Mouse (Mus musculus): Measurements from ENCODE around the gene P2ry4. TPM values are rescaled to one million over a fixed set of nuclear protein-coding genes. Genes with fewer than 3 reads are reported as not detected.

Gene P2ry4
- polyA plus RNA-seq, 1 experiment from 2014 or later, result 0.38 TPM

DNA sequence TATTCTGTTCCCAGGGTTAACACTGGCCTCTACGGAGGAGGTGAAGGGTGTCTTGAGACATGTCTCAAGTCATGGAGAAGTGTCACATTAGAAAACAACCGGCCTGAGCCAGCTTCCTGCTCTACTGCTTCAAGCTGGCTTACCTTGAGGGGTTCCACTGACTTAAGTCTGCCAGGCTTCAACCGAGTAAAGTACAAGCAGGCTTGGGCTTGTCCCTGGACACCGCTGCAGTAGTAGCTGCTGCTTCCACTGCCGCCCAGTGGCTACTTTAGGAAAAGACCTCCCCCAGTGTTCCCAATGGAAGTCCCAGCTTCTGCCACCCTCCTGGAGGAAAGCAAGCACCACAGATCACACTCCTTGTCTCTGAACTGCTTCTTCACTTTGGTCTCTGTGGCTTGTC is 2.8 kb upstream of the P2ry4 start:
- 24% methylated on average over 5 of the region's 5 CpGs for WGBS (ENCODE audit: insufficient replicate concordance)
- peaks cover 13% of the 10 kb centered on the region; the same call in 1 of the 2 replicates for H3K27me3 ChIP-seq
- ATAC-seq (ENCODE audit: insufficient read depth), result no peak

DNA sequence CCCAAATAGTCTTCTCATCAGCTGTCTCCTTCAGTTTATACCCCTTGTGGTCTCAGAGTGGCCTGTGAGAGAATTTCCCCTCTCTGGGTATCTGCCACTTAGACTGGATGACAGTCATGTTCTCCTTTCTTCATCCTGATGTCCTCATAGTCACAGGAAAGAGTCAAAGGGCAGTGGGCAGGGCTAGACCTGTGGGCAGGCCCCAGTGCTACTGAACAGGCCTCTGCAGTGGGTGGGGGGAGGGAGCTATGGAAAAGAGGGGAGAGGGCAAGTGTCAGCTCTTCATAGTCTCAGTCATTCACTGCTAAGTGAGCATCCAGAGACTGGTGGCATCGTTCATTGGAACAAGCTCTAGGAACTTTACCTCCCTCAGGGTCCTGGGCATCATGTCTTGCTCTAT is 22.7 kb downstream of the P2ry4 start, which contains the start of gene Awat1:
Awat1 (plus strand) TSS at position 301 of the 400 bp plus-strand sequence.
- Histone ChIP-seq H3K4me1 (replicated peaks) (no peaks in the 10 kb centered on the region), H3K4me2 (no peak within 1 kb of the TSS), H3K9me3 (replicated peaks) (no peaks in the 10 kb centered on the region), H3K36me3 (replicated peaks) (no peaks in the 10 kb centered on the region), H3K9ac (no peak within 1 kb of the TSS), H3K27me3 (peaks cover 7% of the 10 kb centered on the region; the same call in 1 of the 2 replicates), H3K4me3 (replicated peaks) (no peak within 1 kb of the TSS), H3K27ac (replicated peaks) (no peak within 1 kb of the TSS)
- ATAC-seq (ENCODE audit: insufficient read depth), result no peak
- 38% methylated on average over 1 of the region's 1 CpGs for WGBS (ENCODE audit: insufficient replicate concordance)

More for the DNA sequence above, 2.8 kb upstream of the P2ry4 start:
- Histone ChIP-seq H3K9ac (no peak overlapping the region), H3K4me1 (replicated peaks) (no peaks in the 10 kb centered on the region), H3K4me3 (replicated peaks) (no peak overlapping the region), H3K9me3 (replicated peaks) (no peaks in the 10 kb centered on the region), H3K36me3 (replicated peaks) (no peaks in the 10 kb centered on the region), H3K4me2 (no peak overlapping the region), H3K27ac (replicated peaks) (no peak overlapping the region)

DNA sequence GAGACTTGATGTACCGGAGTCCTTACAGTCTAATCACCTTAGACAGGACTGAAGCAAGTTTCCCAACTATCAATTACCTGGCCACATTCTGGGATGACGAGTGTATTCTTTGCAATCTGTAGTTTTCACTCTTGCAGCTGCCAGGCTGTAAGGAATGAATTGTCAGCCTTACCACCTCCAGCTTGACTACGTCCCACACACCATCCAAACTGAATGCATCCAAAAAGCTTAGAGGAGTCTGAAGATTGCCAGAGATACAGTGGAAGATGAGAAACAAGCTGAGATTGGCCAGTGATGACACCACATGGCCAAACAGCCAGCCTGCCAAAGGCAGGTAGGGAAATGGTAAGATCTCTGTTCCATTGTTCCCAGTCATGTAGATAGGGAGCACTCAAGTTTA is 29.0 kb downstream of the P2ry4 start:
- no peaks in the 10 kb centered on the region for H3K27me3 ChIP-seq
- H3K27ac ChIP-seq (replicated peaks), result no peak overlapping the region
- no peaks in the 10 kb centered on the region for H3K36me3 ChIP-seq (replicated peaks)
- H3K9me3 ChIP-seq (replicated peaks), result no peaks in the 10 kb centered on the region
- H3K4me3 ChIP-seq (replicated peaks), result no peak overlapping the region
- no peak overlapping the region for H3K9ac ChIP-seq
- no peaks in the 10 kb centered on the region for H3K4me1 ChIP-seq (replicated peaks)
- no peak for ATAC-seq (ENCODE audit: insufficient read depth)
- WGBS (ENCODE audit: insufficient replicate concordance), result 72% methylated on average over 3 of the region's 3 CpGs
- H3K4me2 ChIP-seq, result no peak overlapping the region

DNA sequence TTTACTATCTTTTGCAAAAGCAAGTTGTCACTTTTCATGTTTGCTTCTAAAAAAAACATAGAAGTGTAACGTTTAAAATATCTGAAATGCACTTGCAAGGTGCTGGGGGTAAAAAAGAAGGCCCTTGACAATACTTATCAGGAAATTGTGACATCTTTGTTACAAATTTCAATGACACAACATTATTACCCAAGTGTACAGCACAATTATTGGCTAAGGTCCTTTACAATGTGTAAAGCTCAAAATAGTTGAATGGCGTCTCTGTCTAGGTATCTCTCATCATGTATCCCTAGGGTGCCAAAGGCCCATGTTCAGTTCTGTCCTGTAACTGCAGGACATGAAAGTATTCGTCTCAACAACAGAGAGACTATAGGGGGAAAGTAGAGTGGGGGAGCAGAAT is 38.6 kb downstream of the P2ry4 start:
- no peak overlapping the region for H3K9ac ChIP-seq

More for the DNA sequence above, 38.6 kb downstream of the P2ry4 start:
- no peak for ATAC-seq (ENCODE audit: insufficient read depth)
- 48% methylated on average over 3 of the region's 3 CpGs for WGBS (ENCODE audit: insufficient replicate concordance)
- Histone ChIP-seq H3K36me3 (replicated peaks) (no peaks in the 10 kb centered on the region), H3K9me3 (replicated peaks) (no peaks in the 10 kb centered on the region), H3K27ac (replicated peaks) (no peak overlapping the region), H3K4me3 (replicated peaks) (no peak overlapping the region), H3K4me2 (no peak overlapping the region), H3K4me1 (replicated peaks) (no peaks in the 10 kb centered on the region), H3K27me3 (no peaks in the 10 kb centered on the region)

Other genes starting within 250 kb of the P2ry4 start
- not detected in 2 replicates for gene Otud6a, start 165.9 kb downstream of the P2ry4 start, polyA plus RNA-seq (2015; fragmentation: Nextera tagmentation; extraction: Ambion mirVana)
- gene Awat2, start 152.2 kb downstream of the P2ry4 start, polyA plus RNA-seq (2015; fragmentation: Nextera tagmentation; extraction: Ambion mirVana), result 0.21 and 0.31 TPM in 2 replicates
- gene Igbp1, start 100.6 kb downstream of the P2ry4 start, polyA plus RNA-seq (2015; fragmentation: Nextera tagmentation; extraction: Ambion mirVana), result 12.2 and 13.8 TPM in 2 replicates
- not detected in 2 replicates for gene Dgat2l6, start 70.0 kb downstream of the P2ry4 start, polyA plus RNA-seq (2015; fragmentation: Nextera tagmentation; extraction: Ambion mirVana)
- gene Awat1, start 22.6 kb downstream of the P2ry4 start, polyA plus RNA-seq (2015; fragmentation: Nextera tagmentation; extraction: Ambion mirVana), result not detected in 2 replicates
- gene Arr3, start 10.6 kb upstream of the P2ry4 start, polyA plus RNA-seq (2015; fragmentation: Nextera tagmentation; extraction: Ambion mirVana), result not detected in 2 replicates
- gene Kif4, start 30.9 kb upstream of the P2ry4 start, polyA plus RNA-seq (2015; fragmentation: Nextera tagmentation; extraction: Ambion mirVana), result 20.3 and 22.2 TPM in 2 replicates
- gene Pdzd11, start 31.7 kb upstream of the P2ry4 start, polyA plus RNA-seq (2015; fragmentation: Nextera tagmentation; extraction: Ambion mirVana), result 56.4 and 61.4 TPM in 2 replicates
- gene Gdpd2, start 135.0 kb upstream of the P2ry4 start, polyA plus RNA-seq (2015; fragmentation: Nextera tagmentation; extraction: Ambion mirVana), result 0.14 and 0.21 TPM in 2 replicates
- gene Dlg3, start 172.9 kb upstream of the P2ry4 start, polyA plus RNA-seq (2015; fragmentation: Nextera tagmentation; extraction: Ambion mirVana), result 0.32 and 0.79 TPM in 2 replicates

Data from liver, embryonic 15.5 days (tissue).